Mouse (Mus musculus) frontal cortex, adult (tissue): Measurements from ENCODE around the gene Lrrc59.

ENCODE experiments used
- ATAC-seq: cut with Nextera tagmentation; 2 replicates; pipeline ENCODE4 v1.9.2; 2017; ENCODE audit warnings: mild to moderate bottlenecking, moderate library complexity, mixed read lengths; ENCODE audit not compliant: low TSS enrichment

Lrrc59 gene

GRCm38 (mm10) chr11:94629199-94629883 lies at the start of gene Lrrc59:
TSS of gene Lrrc59 (plus strand) at chr11:94629767.
- peak; percentile 100 for ATAC-seq

- ATAC-seq, result no peak
Observed at GRCm38 (mm10) chr11:94580111-94580740, 49.3 kb upstream of the Lrrc59 start.

- ATAC-seq, result no peak
Observed at GRCm38 (mm10) chr11:94585091-94585490, 44.5 kb upstream of the Lrrc59 start.

- ATAC-seq, result no peak
Observed at GRCm38 (mm10) chr11:94587511-94587910, 42.1 kb upstream of the Lrrc59 start.

GRCm38 (mm10) chr11:94596311-94596852 lies 33.2 kb upstream of the Lrrc59 start:
- ATAC-seq, result no peak

GRCm38 (mm10) chr11:94597319-94597718 lies 32.2 kb upstream of the Lrrc59 start:
- no peak for ATAC-seq

GRCm38 (mm10) chr11:94598437-94599120 lies 31.0 kb upstream of the Lrrc59 start:
- no peak for ATAC-seq

GRCm38 (mm10) chr11:94600447-94600846 lies 29.1 kb upstream of the Lrrc59 start:
- ATAC-seq, result no peak

- ATAC-seq, result no peak; the same call in 1 of the 2 replicates
Observed at GRCm38 (mm10) chr11:94601321-94602281, 28.0 kb upstream of the Lrrc59 start, which contains the start of gene Acsf2. TSS of gene Acsf2 (minus strand) at chr11:94601871.

GRCm38 (mm10) chr11:94602356-94602955 lies 27.1 kb upstream of the Lrrc59 start:
- no peak for ATAC-seq

- ATAC-seq, result no peak
Observed at GRCm38 (mm10) chr11:94610744-94611740, 18.5 kb upstream of the Lrrc59 start.

- ATAC-seq, result no peak
Observed at GRCm38 (mm10) chr11:94614603-94615002, 15.0 kb upstream of the Lrrc59 start.

GRCm38 (mm10) chr11:94615494-94615893 lies 14.1 kb upstream of the Lrrc59 start:
- ATAC-seq, result no peak

- no peak for ATAC-seq
Observed at GRCm38 (mm10) chr11:94617646-94618045, 11.9 kb upstream of the Lrrc59 start.

- ATAC-seq, result no peak
Observed at GRCm38 (mm10) chr11:94620766-94621457, 8.7 kb upstream of the Lrrc59 start.

- no peak for ATAC-seq
Observed at GRCm38 (mm10) chr11:94621458-94621852, 8.1 kb upstream of the Lrrc59 start.

- no peak for ATAC-seq
Observed at GRCm38 (mm10) chr11:94622162-94622561, 7.4 kb upstream of the Lrrc59 start.

GRCm38 (mm10) chr11:94629884-94630198 lies 274 bp downstream of the Lrrc59 start:
- ATAC-seq, result no peak
